Mouse (Mus musculus) embryo, embryonic 11.5 days (tissue): ENCODE data around the gene Vwa2.

Experiments used
- DNase-seq: peaks from one replicate; pipeline ENCODE4 v3.0.0-alpha.2; 2012; ENCODE audit warnings: low read depth, low spot score

Vwa2 gene

GRCm38 (mm10) chr19:56873816-56874600 lies at the start of gene Vwa2:
Gene Vwa2 (plus strand): TSS chr19:56874249.
- no peak for DNase-seq

- no peak for DNase-seq
Observed at GRCm38 (mm10) chr19:56826047-56826631, 47.9 kb upstream of the Vwa2 start, which contains the start of gene Tdrd1. Gene Tdrd1 (plus strand): TSS chr19:56826209.

- DNase-seq, result no peak
Observed at GRCm38 (mm10) chr19:56828305-56828704, 45.7 kb upstream of the Vwa2 start.

- DNase-seq, result no peak
Observed at GRCm38 (mm10) chr19:56829267-56829666, 44.8 kb upstream of the Vwa2 start.

- no peak for DNase-seq
Observed at GRCm38 (mm10) chr19:56830163-56830562, 43.9 kb upstream of the Vwa2 start.

DNA sequence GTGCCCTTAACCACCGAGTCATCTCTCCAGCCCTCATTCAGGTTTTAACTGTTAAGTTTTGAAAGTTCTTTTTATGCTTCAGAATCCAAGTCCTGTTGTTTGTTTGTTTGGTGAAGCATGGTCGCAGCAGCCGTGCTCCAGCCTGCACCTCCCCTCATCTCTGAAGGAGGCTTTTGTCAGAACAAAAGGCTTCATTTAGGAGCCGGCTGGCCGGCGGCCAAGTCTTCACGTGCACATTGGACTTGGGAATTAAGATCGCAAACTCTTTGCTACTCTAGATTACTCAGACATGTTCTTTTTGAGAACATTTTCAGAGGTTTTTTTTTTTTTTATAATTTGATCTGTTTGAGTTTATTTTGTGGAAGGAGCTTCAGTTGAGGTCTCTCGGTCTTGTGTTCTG lies 38.7 kb upstream of the Vwa2 start:
- DNase-seq, result no peak

GRCm38 (mm10) chr19:56838942-56839706 lies 34.9 kb upstream of the Vwa2 start:
- no peak for DNase-seq

- DNase-seq, result no peak
Observed at GRCm38 (mm10) chr19:56842974-56843373, 31.1 kb upstream of the Vwa2 start.

DNA sequence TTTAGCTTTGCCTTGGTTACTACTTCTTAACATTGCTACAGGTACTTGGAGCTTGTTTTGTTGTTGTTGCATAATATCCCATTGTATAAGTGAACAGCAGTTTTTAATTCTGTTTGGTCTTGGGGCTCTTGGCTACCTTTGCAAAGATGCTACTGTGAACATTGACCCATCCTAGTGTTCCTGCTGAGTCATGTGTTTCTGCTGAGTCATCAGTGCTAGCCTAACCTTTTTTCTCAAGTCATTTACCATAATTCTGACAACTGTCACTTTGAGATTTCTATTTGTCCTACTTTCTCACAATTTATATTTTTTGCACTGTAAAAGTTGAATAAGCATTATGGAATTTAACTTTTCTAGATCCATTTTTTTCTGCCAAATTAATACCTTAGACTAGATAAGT lies 21.5 kb upstream of the Vwa2 start:
- no peak for DNase-seq

DNA sequence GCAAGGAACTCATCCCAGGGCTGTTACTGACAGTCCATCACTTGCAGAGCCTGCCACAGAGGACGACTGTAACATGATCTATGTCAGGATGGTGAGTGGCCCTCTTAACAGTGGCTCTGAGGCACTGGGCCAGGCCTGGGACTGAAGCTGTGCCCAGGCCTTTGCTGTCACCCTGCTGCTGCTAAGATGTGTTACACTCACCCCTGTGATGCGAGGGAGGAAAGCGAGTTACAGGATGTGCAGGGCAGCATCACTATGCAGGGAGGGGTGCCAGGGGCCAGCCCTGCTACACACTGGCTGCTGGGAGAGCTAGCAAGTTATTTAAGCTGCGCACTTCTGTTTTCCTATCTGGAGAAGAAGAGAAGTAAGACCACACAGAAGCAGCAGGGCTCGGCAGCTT lies 17.6 kb upstream of the Vwa2 start:
- DNase-seq, result no peak

DNA sequence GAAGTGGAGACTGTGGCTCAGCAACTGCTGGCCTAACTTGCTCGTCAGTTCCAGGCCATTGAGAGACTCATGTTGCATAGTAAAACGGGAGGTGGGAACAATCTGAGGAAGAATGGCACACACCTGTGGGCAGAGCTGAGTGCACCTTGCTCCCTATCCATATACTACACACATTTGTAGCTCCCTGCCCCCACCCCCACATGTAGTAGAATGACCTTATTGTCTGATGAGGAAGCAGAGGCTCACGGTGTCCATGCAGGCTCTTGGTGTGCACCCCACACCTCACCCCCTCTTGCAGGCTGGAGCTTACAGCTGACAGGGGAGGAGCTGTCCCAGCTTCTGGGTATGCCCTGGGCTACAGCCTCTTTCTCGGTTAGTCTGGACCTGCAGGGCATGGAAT lies 6.3 kb upstream of the Vwa2 start:
- DNase-seq, result no peak

GRCm38 (mm10) chr19:56874601-56875315 lies 709 bp downstream of the Vwa2 start:
- no peak for DNase-seq

GRCm38 (mm10) chr19:56877364-56877763 lies 3.3 kb downstream of the Vwa2 start:
- DNase-seq, result no peak

DNA sequence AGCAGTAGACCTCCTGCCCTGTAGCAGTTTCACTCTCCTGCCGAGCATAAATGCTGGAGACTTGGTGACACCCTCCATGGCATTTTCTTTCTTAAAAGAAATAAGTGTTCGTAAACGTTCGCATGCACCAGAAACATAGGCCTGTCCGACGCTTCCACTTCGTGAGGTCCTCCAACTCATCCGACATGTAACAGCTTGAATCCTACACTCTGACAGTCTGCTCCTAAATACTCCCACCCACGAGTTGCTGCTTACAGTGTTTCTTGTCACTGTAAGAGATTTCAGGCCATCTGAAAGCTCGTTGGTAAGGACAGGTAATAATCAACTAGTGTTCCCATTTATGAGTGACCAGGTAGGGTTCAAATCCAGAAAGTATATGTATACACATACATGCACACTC lies 13.8 kb downstream of the Vwa2 start:
- DNase-seq, result no peak

DNA sequence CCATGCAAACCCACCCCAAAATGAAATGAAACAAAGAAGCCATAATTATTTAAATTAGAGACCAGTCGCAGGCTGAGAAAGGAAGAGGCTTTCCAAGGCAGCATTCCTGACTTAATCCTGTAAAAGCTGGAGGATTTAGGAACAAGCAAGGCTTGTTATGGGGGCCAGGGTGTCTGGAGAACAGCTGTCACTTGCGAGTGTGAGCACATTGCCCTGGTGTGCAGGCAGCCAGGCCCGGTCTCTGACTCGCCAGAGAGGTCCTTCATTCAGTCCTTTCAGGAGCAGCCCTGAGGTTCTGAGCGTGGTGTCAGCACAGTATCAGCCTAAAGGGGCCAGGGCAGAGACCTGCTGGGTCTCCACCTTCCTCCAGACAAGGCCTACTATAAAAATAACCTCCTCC lies 14.6 kb downstream of the Vwa2 start:
- no peak for DNase-seq

GRCm38 (mm10) chr19:56891438-56891837 lies 17.4 kb downstream of the Vwa2 start:
- DNase-seq, result no peak

DNA sequence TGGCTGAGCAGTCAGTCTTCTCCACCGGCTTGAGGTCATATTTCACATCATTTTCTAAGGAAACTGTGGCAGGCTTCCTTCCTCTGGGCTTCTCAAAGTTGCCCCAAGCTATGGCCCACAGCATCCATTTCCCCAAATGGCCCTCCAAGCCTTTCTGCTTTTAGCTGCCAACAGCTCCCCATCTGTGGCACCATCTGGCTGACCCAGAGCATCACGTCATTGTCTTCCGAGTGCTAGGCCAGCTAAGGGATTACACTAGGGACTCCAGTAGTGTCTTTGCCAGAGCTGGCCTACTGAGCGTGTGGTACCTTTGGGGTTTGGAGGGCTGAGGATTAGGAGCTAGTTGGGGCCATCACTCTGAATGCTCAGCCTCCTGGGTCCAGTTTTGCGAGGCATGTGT lies 18.5 kb downstream of the Vwa2 start:
- DNase-seq, result no peak

DNA sequence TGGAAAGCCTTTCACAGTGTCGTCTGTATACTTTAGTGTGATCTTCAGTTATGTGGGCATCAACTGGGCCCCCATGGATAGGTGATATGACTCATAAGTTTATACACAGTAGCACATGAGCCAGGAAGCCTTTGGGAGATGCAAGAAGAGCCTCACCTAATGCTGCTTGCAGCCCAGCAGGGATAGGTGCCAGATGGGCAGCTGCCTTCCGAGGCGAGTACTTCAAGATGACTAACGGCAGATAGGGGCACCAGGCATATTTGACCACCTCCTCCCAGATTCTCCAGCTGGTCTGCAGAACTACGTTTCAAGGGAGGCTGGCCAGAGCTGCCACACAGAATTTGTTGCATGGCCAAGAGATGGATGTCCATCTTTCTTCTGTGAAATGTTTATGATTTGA lies 19.3 kb downstream of the Vwa2 start:
- DNase-seq, result no peak

DNA sequence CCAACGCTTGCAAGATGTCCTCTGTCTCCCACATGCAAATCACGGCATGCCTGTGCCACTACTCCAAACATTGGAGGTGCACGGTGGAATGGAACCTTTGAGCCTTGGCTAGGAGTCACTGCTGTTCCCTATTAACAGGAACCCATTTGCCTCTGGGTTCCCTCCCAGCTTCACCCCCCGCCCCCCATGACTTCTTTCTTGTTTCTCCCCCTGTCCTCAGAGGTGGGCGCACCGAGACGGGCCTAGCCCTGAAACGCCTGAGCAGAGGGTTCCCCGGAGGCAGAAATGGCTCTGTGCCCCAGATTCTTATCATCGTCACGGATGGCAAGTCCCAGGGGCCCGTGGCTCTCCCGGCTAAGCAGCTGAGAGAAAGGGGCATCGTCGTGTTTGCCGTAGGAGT lies 23.6 kb downstream of the Vwa2 start:
- no peak for DNase-seq

GRCm38 (mm10) chr19:56904095-56904494 lies 30.0 kb downstream of the Vwa2 start:
- DNase-seq, result no peak

DNA sequence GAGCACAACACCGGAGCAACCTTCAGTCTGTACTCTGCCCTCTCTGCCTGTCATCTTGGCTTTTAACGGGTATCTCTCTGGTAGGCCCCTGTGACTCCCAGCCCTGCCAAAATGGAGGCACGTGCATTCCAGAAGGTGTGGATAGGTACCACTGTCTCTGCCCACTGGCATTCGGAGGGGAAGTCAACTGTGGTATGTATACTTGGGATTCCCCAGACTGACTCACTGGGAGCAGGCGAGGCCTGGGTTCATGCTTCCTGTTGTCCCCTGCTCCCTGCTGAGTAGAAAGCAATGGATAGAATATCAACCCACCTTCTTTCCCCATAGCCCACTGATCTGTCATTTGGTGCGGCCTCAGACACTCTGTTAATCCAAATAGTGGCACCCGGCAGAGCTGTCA lies 31.3 kb downstream of the Vwa2 start:
- DNase-seq, result no peak

GRCm38 (mm10) chr19:56907850-56908249 lies 33.8 kb downstream of the Vwa2 start:
- no peak for DNase-seq
